Mouse (Mus musculus) liver, embryonic 15.5 days (tissue): Measurements from ENCODE around the gene Wnt5a. TPM values are rescaled to one million over a fixed set of nuclear protein-coding genes. Genes with fewer than 3 reads are reported as not detected.

Experiments
- ATAC-seq: fragments of 200-750 bp; cut with Nextera tagmentation; 2 replicates; pipeline ENCODE4 v1.8.0; 2017; ENCODE audit warnings: moderate number of reproducible peaks, mild to moderate bottlenecking, moderate library complexity; ENCODE audit not compliant: insufficient read depth
- H3K27ac ChIP-seq: fragments of 300-500 bp; sonication (generic); replicated peaks from 2 replicates; pipeline ENCODE4 v1.5.1; 2015; ENCODE audit warnings: mild to moderate bottlenecking, inconsistent platforms
- H3K27me3 ChIP-seq: fragments of 300-500 bp; sonication (generic); 2 replicates; pipeline ENCODE4 v1.6.1; 2015; ENCODE audit warnings: mild to moderate bottlenecking, inconsistent platforms
- H3K36me3 ChIP-seq: fragments of 300-500 bp; sonication (generic); replicated peaks from 2 replicates; pipeline ENCODE4 v1.6.1; 2015; ENCODE audit warnings: moderate library complexity, mild to moderate bottlenecking, inconsistent platforms
- H3K4me1 ChIP-seq: fragments of 300-500 bp; sonication (generic); replicated peaks from 2 replicates; pipeline ENCODE4 v1.6.1; 2015; ENCODE audit warnings: inconsistent platforms
- H3K4me2 ChIP-seq: fragments of 300-500 bp; sonication (generic); 2 replicates; pipeline ENCODE4 v1.6.1; 2015; ENCODE audit warnings: moderate library complexity, mild to moderate bottlenecking, inconsistent platforms
- H3K4me3 ChIP-seq: fragments of 300-500 bp; sonication (generic); replicated peaks from 2 replicates; pipeline ENCODE4 v1.5.1; 2015; ENCODE audit warnings: mild to moderate bottlenecking, inconsistent platforms
- H3K9ac ChIP-seq: fragments of 300-500 bp; sonication (generic); 2 replicates; pipeline ENCODE4 v1.6.1; 2015; ENCODE audit warnings: moderate library complexity, mild to moderate bottlenecking, inconsistent platforms
- H3K9me3 ChIP-seq: fragments of 300-500 bp; sonication (generic); replicated peaks from 2 replicates; pipeline ENCODE4 v1.6.1; 2016; ENCODE audit warnings: inconsistent platforms
- WGBS: fragments of 180-500 bp; shearing (Covaris S2); methylation state at CpG from one replicate; pipeline ENCODE4 v1.1.7; 2015; ENCODE audit warnings: mixed read lengths; ENCODE audit not compliant: insufficient replicate concordance; 5-methylcytosine and 5-hydroxymethylcytosine counted together
- polyA plus RNA-seq: library from polyadenylated mRNA; unstranded; fragments of >200 nt; fragmentation: Nextera tagmentation; extraction: Ambion mirVana; gene quantifications from 2 replicates; pipeline ENCODE4 v1.2.1, GENCODE M21; 2015

The Wnt5a gene
- polyA plus RNA-seq, 1 experiment from 2014 or later, result 0.33 TPM

- no peaks in the 10 kb centered on the region for H3K36me3 ChIP-seq
- H3K9me3 ChIP-seq, result no peaks in the 10 kb centered on the region
- H3K4me3 ChIP-seq, result no peak overlapping the region
- ATAC-seq, result no peak
- no peaks in the 10 kb centered on the region; the same call in 1 of the 2 replicates for H3K4me1 ChIP-seq
- WGBS, result 2% methylated on average over 47 of the region's 47 CpGs
- peaks cover 87% of the 10 kb centered on the region for H3K27me3 ChIP-seq
- no peak overlapping the region for H3K27ac ChIP-seq
- no peak overlapping the region for H3K4me2 ChIP-seq
- no peak overlapping the region for H3K9ac ChIP-seq
Measured at GRCm38 (mm10) chr14:28509441-28510340, 5.1 kb downstream of the Wnt5a start.

DNA sequence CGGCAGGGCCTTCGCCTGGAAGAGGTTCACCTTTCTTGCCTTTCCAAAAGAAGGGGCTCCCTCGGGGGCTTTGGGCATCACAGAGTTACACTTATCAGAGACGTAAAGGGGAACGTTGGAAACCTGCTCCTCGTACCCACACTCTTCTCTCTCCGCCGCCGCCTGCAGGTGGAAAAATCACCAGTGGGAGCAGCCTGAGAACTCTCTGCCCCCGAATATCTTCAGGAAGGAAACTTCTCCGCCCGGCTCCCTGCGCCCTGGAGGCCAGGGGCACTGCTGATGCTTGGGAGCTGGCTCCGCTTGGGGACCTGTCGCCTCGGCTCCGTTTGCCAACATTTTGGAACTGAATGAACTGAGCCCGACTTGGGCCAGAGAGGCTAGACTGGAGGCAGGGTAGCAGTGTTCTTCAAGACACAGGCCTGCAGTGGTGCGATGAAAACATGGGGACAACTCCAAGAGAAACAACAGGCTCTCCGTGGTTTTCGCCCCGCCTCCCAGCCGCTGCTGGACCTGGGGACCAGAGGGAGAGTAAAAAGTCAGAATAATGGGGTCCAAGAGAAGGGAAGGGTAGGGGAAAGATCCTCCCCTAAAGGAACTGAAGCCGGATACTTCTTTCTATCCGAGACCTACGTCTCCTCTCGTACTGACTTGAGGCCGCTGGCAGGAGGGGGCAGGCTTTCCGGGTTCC, 5.9 kb downstream of the Wnt5a start:
- Histone ChIP-seq H3K4me1 (no peaks in the 10 kb centered on the region; the same call in 1 of the 2 replicates), H3K9ac (no peak overlapping the region), H3K27ac (no peak overlapping the region), H3K27me3 (peaks cover 79% of the 10 kb centered on the region), H3K36me3 (no peaks in the 10 kb centered on the region), H3K4me2 (no peak overlapping the region), H3K4me3 (no peak overlapping the region), H3K9me3 (no peaks in the 10 kb centered on the region)
- no peak for ATAC-seq
- WGBS, result 3% methylated on average over 29 of the region's 29 CpGs

DNA sequence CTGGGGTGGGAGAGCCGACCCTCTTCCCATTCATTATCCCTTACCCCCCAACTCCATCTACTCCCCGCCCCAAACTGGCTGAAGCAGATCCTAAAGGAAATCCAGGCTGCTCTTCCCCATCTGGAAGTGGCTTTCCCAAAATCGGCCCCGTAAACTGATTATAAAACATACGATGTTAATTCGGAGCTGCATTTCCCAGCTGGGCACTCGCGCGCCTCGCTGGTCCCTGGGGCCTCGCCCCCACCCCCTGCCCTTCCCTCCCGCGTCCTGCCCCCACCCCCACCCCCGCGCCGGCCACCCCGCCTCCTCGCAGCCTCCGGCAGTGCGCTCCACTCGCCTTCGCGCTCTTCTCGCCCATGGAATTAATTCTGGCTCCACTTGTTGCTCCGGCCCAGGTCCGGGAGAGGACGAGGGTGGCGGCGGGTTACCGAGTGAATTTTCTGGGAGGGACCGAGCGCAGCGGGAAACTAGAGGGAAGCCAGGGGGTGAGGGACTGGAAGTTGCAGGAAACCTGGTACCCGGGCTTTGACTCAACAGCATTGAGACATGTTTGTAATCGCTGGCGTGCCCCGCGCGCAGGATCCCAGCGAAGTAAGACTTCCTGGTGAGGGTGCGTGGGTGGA, 6.6 kb downstream of the Wnt5a start:
- H3K4me2 ChIP-seq, result no peak overlapping the region
- no peak for ATAC-seq
- H3K27me3 ChIP-seq, result peaks cover 73% of the 10 kb centered on the region
- WGBS, result 1% methylated on average over 41 of the region's 41 CpGs
- H3K27ac ChIP-seq, result no peak overlapping the region
- no peaks in the 10 kb centered on the region for H3K36me3 ChIP-seq
- H3K9me3 ChIP-seq, result no peaks in the 10 kb centered on the region
- no peak overlapping the region for H3K9ac ChIP-seq
- H3K4me3 ChIP-seq, result no peak overlapping the region
- H3K4me1 ChIP-seq, result no peaks in the 10 kb centered on the region

- Histone ChIP-seq H3K9me3 (no peaks in the 10 kb centered on the region), H3K4me1 (no peaks in the 10 kb centered on the region), H3K27ac (no peak overlapping the region), H3K36me3 (no peaks in the 10 kb centered on the region), H3K9ac (no peak overlapping the region), H3K27me3 (peaks cover 54% of the 10 kb centered on the region), H3K4me3 (no peak overlapping the region), H3K4me2 (no peak overlapping the region)
- 60% methylated on average over 5 of the region's 5 CpGs for WGBS
- ATAC-seq, result no peak
Measured at GRCm38 (mm10) chr14:28512805-28513590, 8.4 kb downstream of the Wnt5a start.

- Histone ChIP-seq H3K9ac (no peak overlapping the region), H3K27ac (no peak overlapping the region), H3K36me3 (no peaks in the 10 kb centered on the region), H3K4me3 (no peak overlapping the region), H3K4me2 (no peak overlapping the region), H3K27me3 (peaks cover 43% of the 10 kb centered on the region), H3K4me1 (no peaks in the 10 kb centered on the region), H3K9me3 (no peaks in the 10 kb centered on the region)
- no peak for ATAC-seq
- WGBS, result 45% methylated on average over 2 of the region's 2 CpGs
Measured at GRCm38 (mm10) chr14:28514171-28514570, 9.6 kb downstream of the Wnt5a start.

DNA sequence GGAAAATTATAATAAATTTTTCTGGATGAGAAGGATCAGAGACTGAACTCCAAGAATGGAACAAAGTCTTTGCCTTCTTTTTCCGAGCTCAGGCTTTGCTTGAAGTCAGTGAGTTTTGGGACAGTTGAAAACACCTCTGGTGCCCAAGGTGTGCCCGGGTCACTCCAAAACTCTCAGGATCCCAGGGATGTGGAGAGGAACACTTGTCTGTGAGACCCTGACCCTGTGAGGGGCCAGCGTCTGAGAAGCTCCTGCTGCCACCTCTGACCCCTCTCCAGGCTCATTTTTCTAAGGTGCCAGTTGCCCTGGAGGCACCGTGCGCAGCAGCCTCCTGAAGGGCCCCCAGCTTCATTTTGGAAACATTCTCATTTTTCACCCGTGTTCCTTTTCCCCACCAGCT, 10.8 kb downstream of the Wnt5a start:
- 47% methylated on average over 6 of the region's 6 CpGs for WGBS
- Histone ChIP-seq H3K36me3 (no peaks in the 10 kb centered on the region), H3K4me2 (no peak overlapping the region), H3K4me3 (no peak overlapping the region), H3K4me1 (no peaks in the 10 kb centered on the region), H3K27me3 (peaks cover 31% of the 10 kb centered on the region), H3K9ac (no peak overlapping the region), H3K9me3 (no peaks in the 10 kb centered on the region), H3K27ac (no peak overlapping the region)
- ATAC-seq, result no peak

- H3K4me2 ChIP-seq, result no peak overlapping the region
- no peak for ATAC-seq
Measured at GRCm38 (mm10) chr14:28517631-28518560, 13.3 kb downstream of the Wnt5a start.

GRCm38 (mm10) chr14:28521106-28521505, 16.6 kb downstream of the Wnt5a start:
- no peaks in the 10 kb centered on the region for H3K4me1 ChIP-seq
- ATAC-seq, result no peak
- H3K27me3 ChIP-seq, result no peaks in the 10 kb centered on the region
- no peaks in the 10 kb centered on the region for H3K36me3 ChIP-seq
- H3K27ac ChIP-seq, result no peak overlapping the region
- no peak overlapping the region for H3K9ac ChIP-seq
- no peak overlapping the region for H3K4me3 ChIP-seq
- WGBS, result 48% methylated on average over 1 of the region's 1 CpGs
- H3K9me3 ChIP-seq, result no peaks in the 10 kb centered on the region
- H3K4me2 ChIP-seq, result no peak overlapping the region

More at GRCm38 (mm10) chr14:28517631-28518560, 13.3 kb downstream of the Wnt5a start:
- Histone ChIP-seq H3K4me3 (no peak overlapping the region), H3K9ac (no peak overlapping the region), H3K27ac (no peak overlapping the region), H3K27me3 (peaks cover 5% of the 10 kb centered on the region), H3K9me3 (no peaks in the 10 kb centered on the region), H3K36me3 (no peaks in the 10 kb centered on the region), H3K4me1 (no peaks in the 10 kb centered on the region)
- WGBS, result 70% methylated on average over 39 of the region's 39 CpGs

- Histone ChIP-seq H3K9ac (no peak overlapping the region), H3K4me1 (no peaks in the 10 kb centered on the region), H3K9me3 (no peaks in the 10 kb centered on the region), H3K4me3 (no peak overlapping the region), H3K36me3 (no peaks in the 10 kb centered on the region), H3K27ac (no peak overlapping the region), H3K27me3 (no peaks in the 10 kb centered on the region), H3K4me2 (no peak overlapping the region)
- ATAC-seq, result no peak
- 77% methylated on average over 21 of the region's 21 CpGs for WGBS
Measured at GRCm38 (mm10) chr14:28522611-28523010, 18.1 kb downstream of the Wnt5a start.

- H3K4me1 ChIP-seq, result no peaks in the 10 kb centered on the region
- H3K27me3 ChIP-seq, result no peaks in the 10 kb centered on the region
- no peak for ATAC-seq
- 57% methylated on average over 1 of the region's 1 CpGs for WGBS
- no peak overlapping the region for H3K4me3 ChIP-seq
- no peaks in the 10 kb centered on the region for H3K9me3 ChIP-seq
- no peaks in the 10 kb centered on the region for H3K36me3 ChIP-seq
- H3K27ac ChIP-seq, result no peak overlapping the region
- H3K9ac ChIP-seq, result no peak overlapping the region
- no peak overlapping the region for H3K4me2 ChIP-seq
Measured at GRCm38 (mm10) chr14:28525566-28525965, 21.0 kb downstream of the Wnt5a start.
